Mouse (Mus musculus) fibroblast of lung, adult 2 months (primary cell): ENCODE results near the gene Agxt2.

Experiments
- DNase-seq: peaks from one replicate; pipeline ENCODE4 v3.0.0-alpha.2; 2011; ENCODE audit warnings: low read depth

Agxt2 gene

GRCm38 (mm10) chr15:10426545-10427266 lies 68.4 kb downstream of the Agxt2 start:
- DNase-seq = no peak

- no peak for DNase-seq
Observed at GRCm38 (mm10) chr15:10436893-10437292, 78.6 kb downstream of the Agxt2 start.

- DNase-seq = peak; percentile 5
Observed at GRCm38 (mm10) chr15:10439963-10440362, 81.6 kb downstream of the Agxt2 start.

- no peak for DNase-seq
Observed at GRCm38 (mm10) chr15:10441493-10441892, 83.2 kb downstream of the Agxt2 start.

- no peak for DNase-seq
Observed at GRCm38 (mm10) chr15:10442275-10442674, 83.9 kb downstream of the Agxt2 start.

GRCm38 (mm10) chr15:10447102-10447501 lies 88.8 kb downstream of the Agxt2 start:
- DNase-seq = no peak
